Mouse (Mus musculus) erythroblast, embryonic 14.5 days (primary cell): ENCODE data around the gene Pdik1l. TPM values are rescaled to one million over a fixed set of nuclear protein-coding genes. Genes with fewer than 3 reads are reported as not detected.

Source experiments
- H3K27me3 ChIP-seq: 2 replicates; pipeline ENCODE4 v1.6.1; 2012; ENCODE audit warnings: inconsistent platforms; ENCODE audit not compliant: control insufficient read depth
- H3K36me3 ChIP-seq: 2 replicates; pipeline ENCODE4 v1.6.1; 2012; ENCODE audit warnings: mild to moderate bottlenecking, inconsistent platforms; ENCODE audit not compliant: control insufficient read depth
- H3K4me1 ChIP-seq: 2 replicates; pipeline ENCODE4 v1.6.1; 2012; ENCODE audit warnings: inconsistent platforms; ENCODE audit not compliant: control insufficient read depth
- H3K4me3 ChIP-seq: replicated peaks from 2 replicates; pipeline ENCODE3; 2012; ENCODE audit warnings: moderate library complexity, mild to moderate bottlenecking, inconsistent platforms
- H3K9me3 ChIP-seq: 2 replicates; pipeline ENCODE4 v1.6.1; 2012; ENCODE audit warnings: low read length, inconsistent platforms, mixed read lengths; ENCODE audit not compliant: control insufficient read depth
- GATA1 ChIP-seq: IDR thresholded peaks from 2 replicates; pipeline ENCODE4 v1.6.1; 2012; ENCODE audit warnings: low read length, inconsistent platforms, mixed read lengths
- TAL1 ChIP-seq: IDR thresholded peaks from 3 replicates; pipeline ENCODE4 v1.6.1; 2012; ENCODE audit warnings: low read length, inconsistent platforms, mixed read lengths
- polyA plus RNA-seq: library from polyadenylated mRNA; stranded (reverse); fragments of >175 nt; gene quantifications from 2 replicates; pipeline ENCODE4 v1.2.3, GENCODE M21; 2012

Pdik1l gene
- polyA plus RNA-seq, 1 experiment = 0.53 TPM

DNA sequence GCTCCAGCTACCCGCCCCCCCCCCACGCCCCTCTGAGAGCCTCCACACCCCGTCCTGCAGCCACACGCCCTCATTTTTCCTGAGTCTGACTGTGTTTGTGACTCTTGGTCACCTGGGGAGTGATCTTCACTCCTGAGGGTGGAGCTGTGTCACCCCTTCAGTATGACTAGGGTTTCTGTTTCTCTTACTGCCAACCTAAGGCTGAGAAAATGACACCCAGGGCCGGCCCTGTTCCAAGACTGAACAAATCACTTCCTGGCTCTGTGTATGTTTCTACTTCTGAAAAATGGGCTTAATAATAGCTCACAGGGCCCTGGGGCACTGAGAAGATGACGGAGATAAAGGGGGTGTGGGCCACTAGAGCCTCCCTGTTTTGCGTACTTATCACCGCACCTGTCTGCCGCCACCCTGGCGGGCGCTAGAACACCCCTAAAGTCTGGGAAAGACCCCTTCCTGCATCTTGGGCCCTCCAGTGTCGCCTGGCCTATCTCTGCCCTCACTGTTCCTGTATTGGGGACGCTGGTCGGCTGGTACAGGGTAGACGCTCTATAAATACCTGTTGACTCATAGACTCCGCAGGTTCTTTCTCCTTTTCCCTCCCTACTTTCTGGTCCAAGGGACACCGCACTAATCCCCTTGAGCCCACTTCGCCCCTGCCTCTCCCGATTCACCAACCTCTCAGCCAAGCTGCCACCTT is 50.0 kb downstream of the Pdik1l start:
- no peaks in the 10 kb centered on the region for H3K9me3 ChIP-seq

DNA sequence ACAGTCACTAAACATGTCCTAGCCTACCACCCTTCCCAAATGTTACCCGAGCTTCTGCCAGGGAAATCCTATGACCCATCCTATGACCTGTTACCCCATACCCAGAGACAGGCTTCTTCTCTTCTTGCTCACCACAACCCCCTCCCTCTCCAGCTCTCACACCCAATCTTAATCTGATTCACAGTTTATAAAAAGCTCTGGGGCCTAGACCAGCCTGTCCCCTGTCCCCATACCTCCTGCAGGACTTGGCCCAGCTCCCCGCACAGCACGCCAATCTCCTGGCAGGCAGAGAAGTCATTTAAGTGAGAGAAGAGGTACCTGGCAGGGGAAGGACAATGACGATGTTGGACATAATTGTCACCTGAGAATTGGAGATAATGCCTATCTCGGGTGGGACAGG is 52.8 kb downstream of the Pdik1l start:
- no peak for TF ChIP-seq TAL1
- no peak for TF ChIP-seq GATA1
- peaks cover 34% of the 10 kb centered on the region for H3K27me3 ChIP-seq

More for the DNA sequence above, 50.0 kb downstream of the Pdik1l start:
- Histone ChIP-seq H3K27me3 (peaks cover 32% of the 10 kb centered on the region), H3K36me3 (no peaks in the 10 kb centered on the region), H3K4me1 (peaks cover 13% of the 10 kb centered on the region), H3K4me3 (no peak overlapping the region)
- TF ChIP-seq GATA1 (no peak), TAL1 (no peak)

GRCm38 (mm10) chr4:134230431-134230830 is 57.3 kb downstream of the Pdik1l start:
- TF ChIP-seq TAL1 = no peak
- TF ChIP-seq GATA1 = no peak
- H3K4me3 ChIP-seq = no peak overlapping the region
- no peaks in the 10 kb centered on the region for H3K36me3 ChIP-seq
- H3K9me3 ChIP-seq = no peaks in the 10 kb centered on the region
- H3K27me3 ChIP-seq = peaks cover 5% of the 10 kb centered on the region; the same call in 1 of the 2 replicates
- no peaks in the 10 kb centered on the region for H3K4me1 ChIP-seq

More for the DNA sequence above, 52.8 kb downstream of the Pdik1l start:
- H3K4me3 ChIP-seq = no peak overlapping the region
- peaks cover 13% of the 10 kb centered on the region for H3K4me1 ChIP-seq
- no peaks in the 10 kb centered on the region for H3K36me3 ChIP-seq
- no peaks in the 10 kb centered on the region for H3K9me3 ChIP-seq

GRCm38 (mm10) chr4:134227194-134227593 is 60.5 kb downstream of the Pdik1l start, which contains the start of gene Catsper4:
TSS of gene Catsper4 (minus strand) at chr4:134227383.
- H3K36me3 ChIP-seq = no peaks in the 10 kb centered on the region
- H3K4me3 ChIP-seq = no peak within 1 kb of the TSS
- peaks cover 4% of the 10 kb centered on the region for H3K4me1 ChIP-seq
- H3K27me3 ChIP-seq = peaks cover 4% of the 10 kb centered on the region
- TF ChIP-seq GATA1 (no peak), TAL1 (no peak)
- H3K9me3 ChIP-seq = no peaks in the 10 kb centered on the region

Other genes with a start within 250 kb of the Pdik1l start
- gene Zfp683, start 234.1 kb downstream of the Pdik1l start, polyA plus RNA-seq = not detected in 2 replicates
- gene Crybg2, start 227.1 kb downstream of the Pdik1l start, polyA plus RNA-seq = 0.01 TPM in 1 of 2 replicates, not detected in the other
- gene Cd52, start 192.8 kb downstream of the Pdik1l start, polyA plus RNA-seq = 0.24 and 0.41 TPM in 2 replicates
- 0.08 and 0.21 TPM in 2 replicates for gene Ubxn11, start 185.3 kb downstream of the Pdik1l start, polyA plus RNA-seq
- 2.5 and 5.4 TPM in 2 replicates for gene Sh3bgrl3, start 159.1 kb downstream of the Pdik1l start, polyA plus RNA-seq
- 2.4 and 3.6 TPM in 2 replicates for gene Cep85, start 100.8 kb downstream of the Pdik1l start, polyA plus RNA-seq
- not detected in 2 replicates for gene Gm7534, start 84.9 kb downstream of the Pdik1l start, polyA plus RNA-seq
- gene Catsper4, start 60.5 kb downstream of the Pdik1l start, polyA plus RNA-seq = not detected in 2 replicates
- gene Cnksr1, start 49.5 kb downstream of the Pdik1l start, polyA plus RNA-seq = not detected in 2 replicates
- gene E130218I03Rik, start 44.2 kb downstream of the Pdik1l start, polyA plus RNA-seq = not detected in 2 replicates
- 1.3 TPM in 2 replicates for gene Zfp593, start 42.3 kb downstream of the Pdik1l start, polyA plus RNA-seq
- gene Gm30191, start 41.0 kb downstream of the Pdik1l start, polyA plus RNA-seq = 0.06 TPM in 1 of 2 replicates, not detected in the other
- gene Grrp1, start 33.8 kb downstream of the Pdik1l start, polyA plus RNA-seq = 0.03 TPM in 1 of 2 replicates, not detected in the other
- gene Trim63, start 27.2 kb upstream of the Pdik1l start, polyA plus RNA-seq = not detected in 2 replicates
- not detected in 2 replicates for gene Slc30a2, start 55.3 kb upstream of the Pdik1l start, polyA plus RNA-seq
- not detected in 2 replicates for gene Extl1, start 96.0 kb upstream of the Pdik1l start, polyA plus RNA-seq
- not detected in 2 replicates for gene Pafah2, start 108.4 kb upstream of the Pdik1l start, polyA plus RNA-seq
- 45.6 and 68.9 TPM in 2 replicates for gene Stmn1, start 180.4 kb upstream of the Pdik1l start, polyA plus RNA-seq
- 0.10 TPM in 1 of 2 replicates, not detected in the other for gene Paqr7, start 208.8 kb upstream of the Pdik1l start, polyA plus RNA-seq
- gene Aunip, start 223.1 kb upstream of the Pdik1l start, polyA plus RNA-seq = 0.18 and 0.29 TPM in 2 replicates
- gene Mtfr1l, start 247.5 kb upstream of the Pdik1l start, polyA plus RNA-seq = 2.5 and 3.9 TPM in 2 replicates